Mouse (Mus musculus) cerebellum, adult 2 months (tissue): ENCODE results near the gene Gosr1. TPM values are rescaled to one million over a fixed set of nuclear protein-coding genes. Genes with fewer than 3 reads are reported as not detected.

Experiments used
- DNase-seq, 2 experiments: peaks; one replicate each; pipeline ENCODE4 v3.0.0; 2021
- H3K27ac ChIP-seq: fragments of 200-500 bp; 2 replicates; pipeline ENCODE4 v1.5.1; 2012; ENCODE audit warnings: low read length, control low read depth, inconsistent platforms; ENCODE audit not compliant: insufficient read depth
- H3K27me3 ChIP-seq: fragments of 200-500 bp; 2 replicates; pipeline ENCODE4 v1.6.1; 2012; ENCODE audit warnings: inconsistent platforms, mild to moderate bottlenecking, low read length, moderate library complexity; ENCODE audit not compliant: control insufficient read depth, insufficient read depth
- H3K4me1 ChIP-seq: fragments of 200-500 bp; 2 replicates; pipeline ENCODE4 v1.6.1; 2011; ENCODE audit warnings: low read length; ENCODE audit not compliant: control insufficient read depth, insufficient read depth
- H3K4me3 ChIP-seq: fragments of 200-500 bp; replicated peaks from 2 replicates; pipeline ENCODE3; 2011; ENCODE audit warnings: mild to moderate bottlenecking, low read depth, low read length, control low read depth; ENCODE audit not compliant: insufficient read depth
- CTCF ChIP-seq: fragments of 200-500 bp; IDR thresholded peaks from 2 replicates; pipeline ENCODE4 v1.5.1; 2011; ENCODE audit warnings: low read depth, mild to moderate bottlenecking, control low read depth, low read length, moderate library complexity, borderline replicate concordance; ENCODE audit not compliant: insufficient read depth
- POLR2A ChIP-seq: fragments of 200-500 bp; IDR thresholded peaks from 2 replicates; pipeline ENCODE4 v1.6.1; 2011; ENCODE audit warnings: low read length, control low read depth, borderline replicate concordance; ENCODE audit not compliant: insufficient read depth
- WGBS: fragments of 180-500 bp; shearing (Covaris S2); methylation state at CpG from one replicate; pipeline ENCODE4 v1.1.7; 2018; 5-methylcytosine and 5-hydroxymethylcytosine counted together
- polyA plus RNA-seq: library from polyadenylated mRNA; depleted of rRNA; stranded (reverse); fragments of >200 nt; gene quantifications from 2 replicates; pipeline ENCODE4 v1.2.3, GENCODE M21; 2012

Gene Gosr1
- polyA plus RNA-seq, 1 experiment = 31.9 TPM

DNA sequence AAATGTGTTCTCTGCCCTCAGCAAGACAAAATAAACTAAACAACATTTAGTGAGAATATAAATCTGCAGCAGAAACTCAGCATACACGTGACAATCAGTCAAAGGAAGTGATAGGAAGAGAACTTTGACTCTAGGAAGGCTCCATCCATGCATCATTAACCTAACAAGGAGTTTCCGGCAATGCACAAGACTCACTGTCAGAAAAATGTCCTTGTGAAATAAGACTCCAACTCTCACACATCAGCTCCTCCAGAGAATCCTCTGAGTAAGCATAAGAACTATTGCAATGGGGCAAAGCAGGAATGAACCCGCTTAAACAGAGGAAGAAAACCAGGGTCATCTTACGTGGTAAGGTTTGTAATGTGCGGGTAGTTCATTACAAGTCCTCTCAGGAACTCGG is 33.9 kb upstream of the Gosr1 start:
- WGBS = 87% methylated on average over 6 of the region's 6 CpGs
- DNase-seq = no peak

DNA sequence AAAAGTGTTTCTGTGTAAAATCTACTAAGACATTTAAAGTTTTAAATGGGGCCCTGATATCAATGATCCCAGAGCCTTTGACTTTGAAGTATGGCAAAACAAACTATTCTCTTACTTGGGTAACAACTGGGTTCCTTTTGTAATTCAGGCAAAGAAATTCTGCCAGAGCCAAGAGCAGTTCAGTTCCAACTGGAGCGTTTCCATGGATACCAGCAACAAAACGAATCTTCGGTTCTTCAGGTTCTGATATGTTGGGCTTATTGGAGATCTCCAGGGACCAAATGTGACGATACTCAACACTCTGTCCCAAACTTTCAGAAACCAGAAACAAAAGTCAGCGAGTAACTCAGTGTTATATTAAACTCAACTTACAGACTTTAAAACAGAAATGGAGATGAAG is 31.9 kb upstream of the Gosr1 start:
- DNase-seq = no peak
- H3K27ac ChIP-seq = no peak overlapping the region
- no peak for TF ChIP-seq POLR2A
- TF ChIP-seq CTCF = no peak
- H3K4me1 ChIP-seq = no peaks in the 10 kb centered on the region
- no peaks in the 10 kb centered on the region for H3K27me3 ChIP-seq
- 62% methylated on average over 5 of the region's 5 CpGs for WGBS
- no peak overlapping the region for H3K4me3 ChIP-seq

More for the DNA sequence above, 33.9 kb upstream of the Gosr1 start:
- no peak overlapping the region for H3K4me3 ChIP-seq
- no peaks in the 10 kb centered on the region for H3K4me1 ChIP-seq
- no peaks in the 10 kb centered on the region for H3K27me3 ChIP-seq
- no peak for TF ChIP-seq CTCF
- no peak for TF ChIP-seq POLR2A
- H3K27ac ChIP-seq = no peak overlapping the region

DNA sequence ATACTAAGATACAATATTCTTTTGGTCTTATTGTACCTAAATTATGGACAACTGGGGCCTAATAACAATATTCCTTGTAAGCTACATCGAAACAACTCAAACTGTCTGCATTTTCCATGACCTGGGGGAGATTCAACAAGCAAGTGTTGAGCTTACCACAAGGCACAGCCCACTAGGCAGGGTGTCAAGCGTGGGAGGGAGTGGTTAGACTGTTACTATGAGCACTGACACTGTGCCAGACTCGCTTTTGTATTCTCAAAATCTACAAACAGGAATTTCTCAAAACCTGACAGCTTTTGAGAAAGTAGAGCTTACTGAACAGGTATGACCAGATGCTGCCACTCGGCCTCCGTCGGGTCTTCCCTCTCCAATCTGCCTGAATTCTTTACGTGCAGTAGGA is 28.0 kb upstream of the Gosr1 start:
- H3K27me3 ChIP-seq = no peaks in the 10 kb centered on the region
- TF ChIP-seq CTCF (no peak), POLR2A (no peak)
- H3K27ac ChIP-seq = no peak overlapping the region
- no peak for DNase-seq
- no peak overlapping the region for H3K4me3 ChIP-seq
- WGBS = 92% methylated on average over 7 of the region's 7 CpGs
- H3K4me1 ChIP-seq = no peaks in the 10 kb centered on the region

GRCm38 (mm10) chr11:76789252-76789651 is 25.9 kb upstream of the Gosr1 start:
- H3K27ac ChIP-seq = no peak overlapping the region
- DNase-seq = peak; percentile 37 to 40
- H3K4me3 ChIP-seq = no peak overlapping the region
- TF ChIP-seq CTCF (peak; percentile 26; the same call in 1 of the 2 replicates), POLR2A (no peak)
- WGBS = 94% methylated on average over 1 of the region's 1 CpGs
- H3K27me3 ChIP-seq = no peaks in the 10 kb centered on the region
- H3K4me1 ChIP-seq = no peaks in the 10 kb centered on the region

DNA sequence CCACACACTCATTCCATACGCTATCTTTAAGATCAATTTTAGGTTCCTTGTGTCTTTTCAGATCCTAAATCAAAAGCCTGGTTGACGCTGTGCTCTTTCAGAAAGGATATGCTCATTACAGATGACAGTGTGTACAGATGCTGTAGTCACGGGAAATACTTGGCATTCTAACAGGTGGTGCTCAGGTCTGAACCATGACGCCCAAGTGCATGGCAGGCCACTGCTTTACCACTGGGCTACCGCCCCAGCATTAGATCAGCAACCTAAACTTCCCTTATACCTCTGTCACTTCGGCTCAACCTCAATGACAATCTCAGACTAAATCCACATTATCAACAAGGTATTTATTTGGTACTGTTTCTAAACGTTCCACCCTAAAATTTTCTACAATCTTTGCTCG is 12.2 kb upstream of the Gosr1 start:
- DNase-seq = peak in 1 of 2 experiments; percentile 1
- no peaks in the 10 kb centered on the region for H3K4me1 ChIP-seq
- no peaks in the 10 kb centered on the region for H3K27me3 ChIP-seq
- WGBS = 82% methylated on average over 8 of the region's 8 CpGs
- H3K27ac ChIP-seq = no peak overlapping the region
- H3K4me3 ChIP-seq = no peak overlapping the region
- TF ChIP-seq POLR2A (no peak), CTCF (no peak)

- DNase-seq = no peak
- Histone ChIP-seq H3K4me3 (no peak overlapping the region), H3K27ac (no peak overlapping the region), H3K27me3 (no peaks in the 10 kb centered on the region), H3K4me1 (no peaks in the 10 kb centered on the region)
- no peak for TF ChIP-seq CTCF
- no peak for TF ChIP-seq POLR2A
- WGBS = 29% methylated on average over 3 of the region's 3 CpGs
These were observed 10.4 kb upstream of the Gosr1 start for GRCm38 (mm10) chr11:76773811-76774210.

GRCm38 (mm10) chr11:76770566-76770965 is 7.2 kb upstream of the Gosr1 start:
- H3K27ac ChIP-seq = no peak overlapping the region
- no peaks in the 10 kb centered on the region for H3K4me1 ChIP-seq
- H3K27me3 ChIP-seq = no peaks in the 10 kb centered on the region
- TF ChIP-seq CTCF = no peak
- TF ChIP-seq POLR2A = no peak
- 88% methylated on average over 5 of the region's 5 CpGs for WGBS
- no peak for DNase-seq
- H3K4me3 ChIP-seq = no peak overlapping the region

DNA sequence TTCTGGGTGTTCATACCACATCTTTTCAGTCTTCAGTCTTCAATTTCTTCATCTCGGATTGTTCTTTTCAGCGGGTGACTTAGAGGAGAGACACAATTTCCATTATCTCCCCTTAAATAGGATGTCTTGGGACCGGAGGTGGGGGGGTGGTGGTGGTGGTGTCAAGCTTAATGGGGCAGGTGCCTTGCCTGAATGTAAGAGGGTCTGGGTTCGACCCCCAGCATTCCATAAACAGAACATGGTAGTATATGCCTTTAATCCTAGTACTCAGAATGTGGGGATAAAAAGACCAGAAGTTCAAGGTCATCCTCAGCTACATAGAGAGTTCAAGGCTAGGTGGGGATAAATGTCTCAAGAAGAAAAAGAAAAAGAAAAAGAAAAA is 353 bp upstream of the Gosr1 start:
- TF ChIP-seq POLR2A (no peak), CTCF (no peak)
- H3K27ac ChIP-seq = no peak overlapping the region
- H3K27me3 ChIP-seq = no peaks in the 10 kb centered on the region
- 8% methylated on average over 4 of the region's 4 CpGs for WGBS
- no peaks in the 10 kb centered on the region for H3K4me1 ChIP-seq
- no peak overlapping the region for H3K4me3 ChIP-seq
- no peak for DNase-seq
